Mouse (Mus musculus) liver, adult 2 months (tissue): ENCODE data around the gene Dip2c. TPM values are rescaled to one million over a fixed set of nuclear protein-coding genes. Genes with fewer than 3 reads are reported as not detected.

ENCODE experiments used
- DNase-seq: peaks from one replicate; pipeline ENCODE4 v3.0.0-alpha.2; 2011; ENCODE audit warnings: low read depth, low spot score; ENCODE audit errors: extremely low read depth
- H3K27ac ChIP-seq: fragments of 200-500 bp; replicated peaks from 2 replicates; pipeline ENCODE4 v1.5.1; 2012; ENCODE audit warnings: low read depth, mild to moderate bottlenecking, control low read depth, inconsistent platforms, low read length; ENCODE audit not compliant: insufficient read depth
- H3K27me3 ChIP-seq: fragments of 200-500 bp; 2 replicates; pipeline ENCODE4 v1.6.1; 2012; ENCODE audit warnings: mild to moderate bottlenecking, moderate library complexity, low read length, inconsistent platforms; ENCODE audit not compliant: control insufficient read depth, insufficient read depth
- H3K36me3 ChIP-seq: fragments of 200-500 bp; 2 replicates; pipeline ENCODE4 v1.6.1; 2012; ENCODE audit warnings: low read length, inconsistent platforms; ENCODE audit not compliant: control insufficient read depth, insufficient read depth
- H3K4me1 ChIP-seq: fragments of 200-500 bp; 2 replicates; pipeline ENCODE4 v1.6.1; 2011; ENCODE audit warnings: low read length; ENCODE audit not compliant: control insufficient read depth, insufficient read depth
- H3K4me3 ChIP-seq: fragments of 200-500 bp; 2 replicates; pipeline ENCODE4 v1.5.1; 2011; ENCODE audit warnings: low read depth, mild to moderate bottlenecking, control low read depth, low read length, moderate library complexity; ENCODE audit not compliant: insufficient read depth
- H3K79me2 ChIP-seq: fragments of 200-500 bp; 2 replicates; pipeline ENCODE4 v1.6.1; 2012; ENCODE audit warnings: inconsistent platforms, mild to moderate bottlenecking, low read length, moderate library complexity; ENCODE audit not compliant: control insufficient read depth, insufficient read depth
- H3K9ac ChIP-seq: fragments of 200-500 bp; 2 replicates; pipeline ENCODE4 v1.6.1; 2012; ENCODE audit warnings: low read depth, mild to moderate bottlenecking, control low read depth, inconsistent platforms, low read length
- CTCF ChIP-seq: fragments of 200-500 bp; IDR thresholded peaks from 2 replicates; pipeline ENCODE4 v1.5.1; 2011; ENCODE audit warnings: low read depth, low read length, control low read depth
- POLR2A ChIP-seq: fragments of 200-500 bp; IDR thresholded peaks from 2 replicates; pipeline ENCODE4 v1.6.1; 2011; ENCODE audit warnings: low read length, control low read depth; ENCODE audit not compliant: insufficient read depth; ENCODE audit errors: extremely low read depth
- WGBS: fragments of 180-500 bp; shearing (Covaris S2); methylation state at CpG from one replicate; pipeline ENCODE4 v1.1.7; 2018; 5-methylcytosine and 5-hydroxymethylcytosine counted together
- polyA plus RNA-seq: library from polyadenylated mRNA; depleted of rRNA; stranded (reverse); fragments of >200 nt; gene quantifications from 2 replicates; pipeline ENCODE4 v1.2.3, GENCODE M21; 2012
- total RNA-seq: library from RNA; depleted of rRNA; stranded (reverse); fragments of >200 nt; gene quantifications from 2 replicates; pipeline ENCODE4 v1.2.3, GENCODE M21; 2014

Gene Dip2c
- total and polyA plus RNA-seq, 2 experiments: 4.7 to 10.7 TPM

GRCm38 (mm10) chr13:9599334-9600096, 323.2 kb downstream of the Dip2c start:
- H3K79me2 ChIP-seq: no peaks in the 10 kb centered on the region
- H3K9ac ChIP-seq: no peak overlapping the region
- no peak overlapping the region for H3K27ac ChIP-seq
- 85% methylated on average over 6 of the region's 6 CpGs for WGBS
- H3K4me1 ChIP-seq: no peaks in the 10 kb centered on the region
- TF ChIP-seq CTCF (no peak), POLR2A (no peak)
- DNase-seq: no peak
- H3K36me3 ChIP-seq: peaks cover 9% of the 10 kb centered on the region
- H3K4me3 ChIP-seq: no peak overlapping the region
- no peaks in the 10 kb centered on the region for H3K27me3 ChIP-seq

- no peaks in the 10 kb centered on the region for H3K79me2 ChIP-seq
- TF ChIP-seq POLR2A (no peak), CTCF (no peak)
- 94% methylated on average over 3 of the region's 3 CpGs for WGBS
- no peak for DNase-seq
- H3K4me1 ChIP-seq: no peaks in the 10 kb centered on the region
- no peak overlapping the region for H3K27ac ChIP-seq
- peaks cover 20% of the 10 kb centered on the region for H3K36me3 ChIP-seq
- H3K27me3 ChIP-seq: no peaks in the 10 kb centered on the region
- no peak overlapping the region for H3K9ac ChIP-seq
- H3K4me3 ChIP-seq: no peak overlapping the region
Observed at GRCm38 (mm10) chr13:9601350-9601749, 325.0 kb downstream of the Dip2c start.

- Histone ChIP-seq H3K27me3 (no peaks in the 10 kb centered on the region), H3K4me3 (no peak overlapping the region), H3K27ac (no peak overlapping the region), H3K79me2 (no peaks in the 10 kb centered on the region), H3K36me3 (peaks cover 7% of the 10 kb centered on the region), H3K4me1 (no peaks in the 10 kb centered on the region), H3K9ac (no peak overlapping the region)
- no peak for DNase-seq
- WGBS: 79% methylated on average over 1 of the region's 1 CpGs
- TF ChIP-seq POLR2A: no peak
- no peak for TF ChIP-seq CTCF
Observed at GRCm38 (mm10) chr13:9611229-9611628, 334.9 kb downstream of the Dip2c start.

GRCm38 (mm10) chr13:9632684-9633083, 356.4 kb downstream of the Dip2c start:
- Histone ChIP-seq H3K9ac (no peak overlapping the region), H3K27me3 (no peaks in the 10 kb centered on the region), H3K36me3 (peaks cover 7% of the 10 kb centered on the region), H3K4me3 (no peak overlapping the region), H3K79me2 (no peaks in the 10 kb centered on the region), H3K27ac (no peak overlapping the region), H3K4me1 (no peaks in the 10 kb centered on the region)
- 94% methylated on average over 2 of the region's 2 CpGs for WGBS
- no peak for TF ChIP-seq CTCF
- TF ChIP-seq POLR2A: no peak
- no peak for DNase-seq

- WGBS: 94% methylated on average over 2 of the region's 2 CpGs
- Histone ChIP-seq H3K27ac (no peak overlapping the region), H3K36me3 (peaks cover 4% of the 10 kb centered on the region; the same call in 1 of the 2 replicates), H3K4me1 (no peaks in the 10 kb centered on the region), H3K27me3 (no peaks in the 10 kb centered on the region), H3K79me2 (no peaks in the 10 kb centered on the region), H3K4me3 (no peak overlapping the region), H3K9ac (no peak overlapping the region)
- TF ChIP-seq POLR2A (no peak), CTCF (no peak)
- no peak for DNase-seq
Observed at GRCm38 (mm10) chr13:9635951-9636350, 359.6 kb downstream of the Dip2c start.

- H3K36me3 ChIP-seq: peaks cover 4% of the 10 kb centered on the region; the same call in 1 of the 2 replicates
- H3K4me1 ChIP-seq: no peaks in the 10 kb centered on the region
- H3K4me3 ChIP-seq: no peak overlapping the region
- WGBS: 53% methylated on average over 4 of the region's 4 CpGs
- peak; percentile 34 for DNase-seq
- no peaks in the 10 kb centered on the region for H3K79me2 ChIP-seq
- TF ChIP-seq POLR2A (no peak), CTCF (peak; percentile 44)
- no peak overlapping the region for H3K27ac ChIP-seq
- no peak overlapping the region for H3K9ac ChIP-seq
- no peaks in the 10 kb centered on the region for H3K27me3 ChIP-seq
Observed at GRCm38 (mm10) chr13:9636505-9636904, 360.2 kb downstream of the Dip2c start.
